Mouse (Mus musculus) erythroblast, embryonic 14.5 days (primary cell): ENCODE data around the gene Serinc3. TPM values are rescaled to one million over a fixed set of nuclear protein-coding genes. Genes with fewer than 3 reads are reported as not detected.
"Not testable (repeated sequence)": the region's sequence is repeated elsewhere in the genome, so short reads cannot be mapped to it uniquely, and the experiment has no call there.

Experiments
- H3K27me3 ChIP-seq: 2 replicates; pipeline ENCODE4 v1.6.1; 2012; ENCODE audit warnings: inconsistent platforms; ENCODE audit not compliant: control insufficient read depth
- H3K36me3 ChIP-seq: 2 replicates; pipeline ENCODE4 v1.6.1; 2012; ENCODE audit warnings: mild to moderate bottlenecking, inconsistent platforms; ENCODE audit not compliant: control insufficient read depth
- H3K4me1 ChIP-seq: 2 replicates; pipeline ENCODE4 v1.6.1; 2012; ENCODE audit warnings: inconsistent platforms; ENCODE audit not compliant: control insufficient read depth
- H3K4me3 ChIP-seq: replicated peaks from 2 replicates; pipeline ENCODE3; 2012; ENCODE audit warnings: moderate library complexity, mild to moderate bottlenecking, inconsistent platforms
- H3K9me3 ChIP-seq: 2 replicates; pipeline ENCODE4 v1.6.1; 2012; ENCODE audit warnings: low read length, inconsistent platforms, mixed read lengths; ENCODE audit not compliant: control insufficient read depth
- GATA1 ChIP-seq: IDR thresholded peaks from 2 replicates; pipeline ENCODE4 v1.6.1; 2012; ENCODE audit warnings: low read length, inconsistent platforms, mixed read lengths
- TAL1 ChIP-seq: IDR thresholded peaks from 3 replicates; pipeline ENCODE4 v1.6.1; 2012; ENCODE audit warnings: low read length, inconsistent platforms, mixed read lengths
- polyA plus RNA-seq: library from polyadenylated mRNA; stranded (reverse); fragments of >175 nt; gene quantifications from 2 replicates; pipeline ENCODE4 v1.2.3, GENCODE M21; 2012

Serinc3 gene
- polyA plus RNA-seq, 1 experiment = 20.3 TPM

DNA sequence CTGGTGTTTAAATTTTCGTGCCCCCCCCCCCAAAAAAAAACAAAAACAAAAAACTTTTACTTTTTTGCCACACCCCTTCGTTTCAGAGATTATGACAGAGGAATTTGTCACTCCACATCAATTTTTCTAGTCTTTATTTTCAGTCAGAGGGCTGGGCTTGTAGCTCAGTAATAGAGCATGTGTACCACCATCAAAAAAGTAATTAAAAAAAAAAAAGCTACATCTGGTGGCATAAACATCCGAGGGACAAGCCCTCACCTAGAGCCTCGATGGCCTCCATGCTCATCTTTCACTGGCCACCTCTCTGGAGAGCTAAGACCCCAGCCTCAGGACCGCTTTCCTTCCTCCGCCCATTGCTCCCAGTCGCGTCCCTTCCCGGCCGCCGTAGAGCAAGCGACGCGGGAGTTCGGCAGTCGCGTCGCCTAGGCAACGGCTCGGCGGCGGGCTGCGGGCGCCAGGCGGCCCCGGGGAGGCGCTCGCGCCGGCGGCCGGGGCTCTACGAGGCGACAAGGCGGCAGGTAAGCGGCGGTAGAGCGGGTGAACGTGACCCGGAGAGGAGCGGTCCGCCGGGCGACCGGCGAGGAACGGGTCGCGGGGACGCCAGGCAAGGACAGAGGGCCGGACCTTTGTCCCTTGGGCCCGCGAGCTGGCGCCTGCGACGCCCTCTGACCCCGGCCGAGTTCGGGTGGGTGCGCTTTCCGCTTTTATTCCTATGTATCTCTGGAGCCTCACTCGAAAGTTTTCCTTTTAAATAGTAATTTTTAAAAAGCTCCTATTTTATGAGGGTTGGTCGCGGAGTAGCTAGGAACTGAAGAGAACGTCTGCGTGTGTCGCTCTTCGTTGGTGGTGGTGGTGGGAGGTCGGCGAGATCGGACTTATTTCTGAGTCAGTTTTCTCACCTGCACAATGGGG, 13.3 kb upstream of the Serinc3 start, which contains the start of gene Pkig:
Pkig (plus strand) TSS at position 412 of the 912 bp plus-strand sequence.
- Histone ChIP-seq H3K27me3 (no peaks in the 10 kb centered on the region), H3K4me1 (peaks cover 43% of the 10 kb centered on the region), H3K9me3 (no peaks in the 10 kb centered on the region), H3K4me3 (peak within 1 kb of the TSS; percentile 93), H3K36me3 (peaks cover 30% of the 10 kb centered on the region)
- TF ChIP-seq TAL1 = no peak
- TF ChIP-seq GATA1 = no peak

DNA sequence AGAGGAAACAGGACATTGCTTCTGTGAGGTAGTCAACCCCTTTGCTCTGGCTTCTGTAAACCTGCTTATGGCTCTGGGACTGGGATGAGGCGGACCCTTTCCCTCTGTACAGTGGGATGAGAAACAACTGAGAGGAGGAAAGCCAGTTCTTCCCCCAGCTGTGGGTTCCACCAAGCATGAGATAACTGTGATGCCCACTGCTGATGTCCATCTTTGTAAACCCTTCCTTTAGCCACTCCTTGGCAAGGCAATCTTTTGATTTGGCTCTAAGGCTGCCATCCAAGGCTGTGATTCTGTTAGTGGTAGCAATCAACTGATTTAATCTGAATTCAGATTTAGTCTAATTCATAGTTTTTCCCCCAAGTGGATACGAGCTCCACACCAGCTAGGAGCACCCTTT, 12.6 kb upstream of the Serinc3 start:
- Histone ChIP-seq H3K4me1 (peaks cover 43% of the 10 kb centered on the region), H3K36me3 (peaks cover 25% of the 10 kb centered on the region), H3K4me3 (peak overlapping the region; percentile 93), H3K9me3 (no peaks in the 10 kb centered on the region), H3K27me3 (no peaks in the 10 kb centered on the region)
- TF ChIP-seq TAL1 = no peak
- no peak for TF ChIP-seq GATA1

DNA sequence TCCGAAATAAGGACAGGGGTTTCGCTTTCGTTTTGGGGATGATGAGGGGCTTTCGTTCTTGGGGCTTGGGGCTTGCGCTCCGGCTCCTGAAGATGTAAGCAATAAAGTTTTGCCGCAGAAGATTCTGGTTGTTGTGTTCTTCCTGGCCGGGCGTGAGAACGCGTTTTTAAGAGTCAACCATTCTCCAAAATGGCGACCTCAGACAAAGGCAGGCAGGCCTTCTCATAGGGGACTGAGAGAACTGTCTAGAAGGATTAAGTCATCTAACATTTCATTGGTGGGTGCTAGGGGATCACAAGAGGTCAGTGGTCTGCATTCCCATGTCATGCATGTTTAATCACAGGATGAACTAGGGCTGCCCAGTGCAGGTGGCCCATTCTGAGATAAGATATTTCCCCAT, 10.8 kb upstream of the Serinc3 start:
- H3K4me3 ChIP-seq = not testable (repeated sequence)

DNA sequence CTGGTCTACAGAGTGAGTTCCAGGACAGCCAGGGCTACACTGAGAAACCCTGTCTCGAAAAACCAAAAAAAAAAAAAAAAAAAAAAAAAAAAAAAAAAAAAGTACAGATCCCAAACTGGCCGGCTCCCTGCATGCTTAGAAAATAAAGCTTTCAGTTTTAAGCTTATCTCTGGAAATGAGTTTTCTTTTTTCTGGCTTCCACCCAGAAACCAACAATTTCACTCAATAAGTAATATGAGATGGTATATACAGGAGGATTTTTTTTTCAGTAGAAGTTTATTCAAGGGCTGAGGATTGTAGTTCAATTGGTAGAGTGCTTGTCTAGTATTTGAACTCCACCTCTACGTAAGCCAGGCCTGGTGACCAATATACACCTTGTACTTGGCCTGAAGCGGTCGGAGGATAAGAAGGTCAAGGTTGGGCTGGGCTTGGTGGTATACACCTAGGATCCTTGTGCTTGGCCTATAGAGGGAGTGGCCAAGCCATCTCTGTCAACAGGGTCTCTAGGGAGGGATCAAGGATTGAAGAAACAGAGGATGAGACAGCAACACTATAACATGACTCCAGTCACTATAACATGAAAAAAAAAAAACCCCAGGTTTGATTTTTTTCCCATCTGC, 1.6 kb upstream of the Serinc3 start:
- peaks cover 28% of the 10 kb centered on the region for H3K4me1 ChIP-seq
- no peaks in the 10 kb centered on the region for H3K27me3 ChIP-seq
- H3K36me3 ChIP-seq = peaks cover 26% of the 10 kb centered on the region
- H3K4me3 ChIP-seq = no peak overlapping the region
- peaks cover 6% of the 10 kb centered on the region for H3K9me3 ChIP-seq
- no peak for TF ChIP-seq GATA1

More for the DNA sequence above, 10.8 kb upstream of the Serinc3 start:
- H3K36me3 ChIP-seq, H3K9me3 ChIP-seq, H3K27me3 ChIP-seq: not testable (repeated sequence)
- H3K4me1 ChIP-seq = peaks cover 28% of the 10 kb centered on the region

DNA sequence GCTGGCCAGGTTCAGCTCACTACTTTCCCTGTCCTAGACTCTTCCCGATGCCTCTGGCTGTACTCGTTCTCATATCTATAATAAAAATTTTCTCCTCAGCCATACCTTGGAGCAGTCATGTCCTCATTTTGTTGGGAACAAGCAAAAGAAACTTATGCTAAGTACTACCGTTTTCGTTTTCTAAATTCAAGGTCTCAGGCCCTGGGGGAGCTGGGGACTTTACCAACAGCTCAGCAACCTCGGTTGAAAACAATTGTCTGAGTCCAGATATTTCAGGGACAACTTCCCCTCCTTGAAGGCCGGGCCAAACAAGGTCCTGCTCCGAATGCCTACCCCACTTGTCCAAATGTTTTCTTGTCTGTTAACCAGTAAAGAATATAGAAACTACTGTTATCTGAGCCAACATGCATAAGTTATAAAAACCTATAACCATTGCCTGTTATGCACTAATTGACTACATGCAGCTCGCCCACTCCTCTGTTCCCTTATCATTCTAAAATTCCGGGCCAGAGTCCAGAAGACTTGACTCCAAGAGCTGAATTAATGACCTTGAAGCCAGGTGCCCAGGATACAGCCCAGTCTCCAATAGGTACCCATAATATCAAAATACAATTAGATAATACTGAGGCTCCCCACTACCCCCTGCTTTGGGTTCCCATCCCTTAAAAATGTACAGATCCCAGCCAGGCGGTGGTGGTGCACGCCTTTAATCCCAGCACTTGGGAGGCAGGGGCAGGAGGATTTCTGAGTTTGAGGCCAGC, 949 bp upstream of the Serinc3 start:
- peak overlapping the region; percentile 95 for H3K4me3 ChIP-seq
- H3K4me1 ChIP-seq = peaks cover 34% of the 10 kb centered on the region

DNA sequence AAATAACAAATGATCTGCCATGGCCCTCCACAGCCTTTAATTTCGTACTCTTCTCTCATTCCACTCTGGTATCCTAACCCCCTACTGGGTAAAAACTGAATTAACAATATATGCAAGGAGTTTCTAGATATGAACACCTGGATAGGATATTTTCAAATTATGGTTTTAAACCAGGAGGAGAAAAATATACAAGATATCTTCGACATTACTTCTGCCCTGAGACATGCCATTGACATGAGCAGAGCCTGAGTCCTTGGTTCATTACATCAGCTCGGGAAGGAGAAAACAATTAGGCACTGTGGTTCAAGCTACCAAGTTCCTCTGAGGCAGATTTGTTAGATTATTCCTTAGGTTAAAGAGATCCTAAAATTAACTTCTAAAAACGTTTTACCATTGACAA, 884 bp downstream of the Serinc3 start:
- H3K4me1 ChIP-seq = peaks cover 53% of the 10 kb centered on the region
- TF ChIP-seq GATA1 = no peak
- TF ChIP-seq TAL1 = no peak
- no peaks in the 10 kb centered on the region for H3K9me3 ChIP-seq
- H3K27me3 ChIP-seq = no peaks in the 10 kb centered on the region
- peaks cover 52% of the 10 kb centered on the region for H3K36me3 ChIP-seq
- peak overlapping the region; percentile 95 for H3K4me3 ChIP-seq

More for the DNA sequence above, 949 bp upstream of the Serinc3 start:
- Histone ChIP-seq H3K27me3 (no peaks in the 10 kb centered on the region), H3K9me3 (peaks cover 6% of the 10 kb centered on the region), H3K36me3 (peaks cover 33% of the 10 kb centered on the region)
- TF ChIP-seq TAL1 (no peak), GATA1 (no peak)

DNA sequence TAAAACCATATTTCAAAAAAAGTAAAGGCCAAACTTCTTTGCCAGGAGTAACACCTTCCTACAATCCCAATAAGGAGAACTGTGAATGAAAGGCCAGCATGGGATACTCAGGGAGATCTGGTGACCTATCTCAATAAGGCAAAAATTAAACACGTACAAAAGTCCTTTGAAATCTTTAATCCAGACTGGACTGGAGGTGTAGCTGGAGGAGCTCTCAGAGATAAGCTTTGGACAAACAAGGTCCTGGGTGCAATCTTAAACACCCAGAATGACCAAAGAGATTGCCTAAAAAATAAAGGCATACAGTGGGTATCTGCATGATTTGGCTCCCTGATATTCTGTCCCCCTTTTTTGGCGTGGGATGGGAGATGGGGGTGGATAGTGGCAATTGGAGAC, 1.4 kb downstream of the Serinc3 start:
- H3K9me3 ChIP-seq = no peaks in the 10 kb centered on the region
- H3K36me3 ChIP-seq = peaks cover 56% of the 10 kb centered on the region
- no peaks in the 10 kb centered on the region for H3K27me3 ChIP-seq
- TF ChIP-seq TAL1 (no peak), GATA1 (peak; percentile 47)
- peaks cover 57% of the 10 kb centered on the region for H3K4me1 ChIP-seq
- peak overlapping the region; percentile 95 for H3K4me3 ChIP-seq

DNA sequence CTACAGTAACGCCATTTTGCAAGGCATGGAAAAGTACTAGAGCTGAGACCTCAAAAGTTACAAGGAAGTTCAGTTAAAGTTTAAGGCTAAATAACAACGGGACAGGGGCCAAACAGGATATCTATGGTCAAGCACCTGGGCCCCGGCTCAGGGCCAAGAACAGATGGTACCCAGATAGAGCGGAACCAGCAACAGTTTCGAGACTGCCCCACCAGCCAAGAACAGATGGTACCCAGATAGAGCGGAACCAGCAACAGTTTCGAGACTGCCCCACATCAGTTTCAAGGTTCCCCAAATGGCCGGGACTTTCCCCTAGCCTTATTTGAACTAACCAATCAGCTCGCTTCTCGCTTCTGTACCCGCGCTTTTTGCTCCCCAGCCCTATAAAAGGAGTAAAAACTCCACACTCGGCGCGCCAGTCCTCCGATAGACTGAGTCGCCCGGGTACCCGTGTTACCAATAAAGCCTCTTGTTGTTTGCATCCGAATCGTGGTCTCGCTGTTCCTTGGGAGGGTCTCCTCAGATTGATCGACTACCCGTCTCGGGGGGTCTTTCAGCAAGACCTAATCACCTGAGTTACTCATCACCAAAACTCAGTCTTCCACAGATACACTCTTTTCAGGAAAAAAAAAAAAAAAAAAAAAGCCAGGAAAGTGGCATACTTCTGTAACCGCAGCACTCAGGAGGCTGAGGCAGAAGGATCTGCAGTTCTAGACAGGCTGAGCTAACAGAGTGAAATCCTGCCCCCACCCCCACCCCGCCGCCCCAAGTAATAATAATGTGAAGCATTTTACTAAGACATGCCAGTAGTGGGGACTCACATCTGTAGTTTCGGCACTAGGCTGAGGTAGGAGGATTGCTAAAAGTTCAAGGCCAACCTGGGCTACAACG, 2.0 kb downstream of the Serinc3 start:
- Histone ChIP-seq H3K27me3 (no peaks in the 10 kb centered on the region), H3K4me1 (peaks cover 63% of the 10 kb centered on the region), H3K4me3 (peak overlapping the region; percentile 95), H3K9me3 (no peaks in the 10 kb centered on the region), H3K36me3 (peaks cover 63% of the 10 kb centered on the region)
- TF ChIP-seq GATA1 (peak; percentile 83), TAL1 (peak; percentile 95)
